Mouse (Mus musculus) brain, embryonic 14.5 days (tissue): ENCODE measurements around the gene Fancf.

ENCODE experiments used
- CTCF ChIP-seq: fragments of 200-500 bp; IDR thresholded peaks from 2 replicates; pipeline ENCODE4 v1.5.1; 2012; ENCODE audit warnings: inconsistent platforms, mild to moderate bottlenecking, moderate library complexity, borderline replicate concordance; ENCODE audit not compliant: insufficient read depth, insufficient read length; ENCODE audit errors: extremely low read depth
- POLR2A ChIP-seq: fragments of 200-500 bp; IDR thresholded peaks from 2 replicates; pipeline ENCODE4 v1.6.1; 2012; ENCODE audit warnings: mild to moderate bottlenecking, inconsistent platforms, borderline replicate concordance; ENCODE audit not compliant: poor library complexity, insufficient read depth, insufficient read length, severe bottlenecking; ENCODE audit errors: extremely low read depth

GRCm38 (mm10) chr7:51850877-51851276, 11.2 kb downstream of the Fancf start:
- TF ChIP-seq CTCF (no peak), POLR2A (no peak)
